Mouse (Mus musculus): ENCODE measurements around the gene Gm11549.

Gene Gm11549

GRCm38 (mm10) chr3:36505809-36506735, 15.5 kb downstream of the Gm11549 start:
- no peak for DNase-seq

- no peak for DNase-seq
These were observed 16.3 kb downstream of the Gm11549 start for GRCm38 (mm10) chr3:36505306-36505705.

GRCm38 (mm10) chr3:36501546-36501945, 20.1 kb downstream of the Gm11549 start:
- DNase-seq: no peak

GRCm38 (mm10) chr3:36500976-36501375, 20.6 kb downstream of the Gm11549 start:
- no peak for DNase-seq

GRCm38 (mm10) chr3:36499418-36499817, 22.2 kb downstream of the Gm11549 start:
- DNase-seq: no peak

- DNase-seq: no peak
These were observed 23.4 kb downstream of the Gm11549 start for GRCm38 (mm10) chr3:36498224-36498623.

- peak; percentile 32 for DNase-seq
These were observed 24.9 kb downstream of the Gm11549 start for GRCm38 (mm10) chr3:36496746-36497145.

- no peak for DNase-seq
These were observed 25.3 kb downstream of the Gm11549 start for GRCm38 (mm10) chr3:36496273-36496672.

- DNase-seq: peak; percentile 77
These were observed 26.2 kb downstream of the Gm11549 start for GRCm38 (mm10) chr3:36495436-36495835.

- DNase-seq: no peak
These were observed 27.0 kb downstream of the Gm11549 start for GRCm38 (mm10) chr3:36494613-36495012.

- DNase-seq: no peak
These were observed 27.9 kb downstream of the Gm11549 start for GRCm38 (mm10) chr3:36493641-36494283.

- DNase-seq: no peak
These were observed 28.8 kb downstream of the Gm11549 start for GRCm38 (mm10) chr3:36492716-36493391.

GRCm38 (mm10) chr3:36491535-36491934, 30.1 kb downstream of the Gm11549 start:
- DNase-seq: no peak

GRCm38 (mm10) chr3:36489590-36489910, 32.1 kb downstream of the Gm11549 start:
- DNase-seq: no peak

- DNase-seq: no peak
These were observed 32.6 kb downstream of the Gm11549 start for GRCm38 (mm10) chr3:36488899-36489589.

GRCm38 (mm10) chr3:36488367-36488766, 33.2 kb downstream of the Gm11549 start:
- DNase-seq: no peak

- DNase-seq: no peak
These were observed 34.7 kb downstream of the Gm11549 start for GRCm38 (mm10) chr3:36486881-36487280.

- no peak for DNase-seq
These were observed 35.4 kb downstream of the Gm11549 start for GRCm38 (mm10) chr3:36486176-36486575.

GRCm38 (mm10) chr3:36484292-36484691, 37.3 kb downstream of the Gm11549 start:
- DNase-seq: no peak

GRCm38 (mm10) chr3:36482940-36483339, 38.7 kb downstream of the Gm11549 start:
- no peak for DNase-seq

GRCm38 (mm10) chr3:36481776-36482193, 39.8 kb downstream of the Gm11549 start:
- DNase-seq: peak; percentile 10

GRCm38 (mm10) chr3:36480486-36480885, 41.1 kb downstream of the Gm11549 start:
- no peak for DNase-seq

GRCm38 (mm10) chr3:36478776-36479175, 42.8 kb downstream of the Gm11549 start:
- no peak for DNase-seq

Data from cerebellum, adult 11 months (tissue).